Mouse (Mus musculus) 3134 (cell line): ENCODE results near the gene Fbxw8.
A peak's percentile ranks its signal among the peaks of the same experiment; 100 is the strongest.

Experiments used
- DNase-seq: peaks from one replicate; pipeline ENCODE4 v3.0.0-alpha.2; 2011; ENCODE audit warnings: low spot score; ENCODE audit not compliant: insufficient read length; ENCODE audit errors: extremely low read depth

The Fbxw8 gene

GRCm38 (mm10) chr5:118156976-118157375, 1.7 kb upstream of the Fbxw8 start:
- DNase-seq: no peak

GRCm38 (mm10) chr5:118155565-118155947, 292 bp upstream of the Fbxw8 start:
- no peak for DNase-seq

GRCm38 (mm10) chr5:118149711-118150110, 5.6 kb downstream of the Fbxw8 start:
- DNase-seq: no peak

GRCm38 (mm10) chr5:118147264-118147663, 8.0 kb downstream of the Fbxw8 start:
- DNase-seq: peak; percentile 48

- DNase-seq: no peak
Measured at GRCm38 (mm10) chr5:118145999-118146679, 9.1 kb downstream of the Fbxw8 start.

- DNase-seq: no peak
Measured at GRCm38 (mm10) chr5:118145458-118145857, 9.8 kb downstream of the Fbxw8 start.

- DNase-seq: no peak
Measured at GRCm38 (mm10) chr5:118144770-118145169, 10.5 kb downstream of the Fbxw8 start.

GRCm38 (mm10) chr5:118144327-118144726, 10.9 kb downstream of the Fbxw8 start:
- DNase-seq: no peak

- no peak for DNase-seq
Measured at GRCm38 (mm10) chr5:118143211-118144026, 11.8 kb downstream of the Fbxw8 start.

GRCm38 (mm10) chr5:118142471-118142870, 12.8 kb downstream of the Fbxw8 start:
- no peak for DNase-seq

GRCm38 (mm10) chr5:118139630-118140029, 15.6 kb downstream of the Fbxw8 start:
- no peak for DNase-seq

GRCm38 (mm10) chr5:118136391-118136790, 18.9 kb downstream of the Fbxw8 start:
- DNase-seq: no peak

- DNase-seq: no peak
Measured at GRCm38 (mm10) chr5:118128651-118129050, 26.6 kb downstream of the Fbxw8 start.

GRCm38 (mm10) chr5:118128208-118128607, 27.1 kb downstream of the Fbxw8 start:
- no peak for DNase-seq

- no peak for DNase-seq
Measured at GRCm38 (mm10) chr5:118126671-118127070, 28.6 kb downstream of the Fbxw8 start.

GRCm38 (mm10) chr5:118123096-118123495, 32.2 kb downstream of the Fbxw8 start:
- no peak for DNase-seq

GRCm38 (mm10) chr5:118121928-118122327, 33.3 kb downstream of the Fbxw8 start:
- no peak for DNase-seq

- no peak for DNase-seq
Measured at GRCm38 (mm10) chr5:118120670-118121069, 34.6 kb downstream of the Fbxw8 start.

- DNase-seq: no peak
Measured at GRCm38 (mm10) chr5:118118922-118119321, 36.3 kb downstream of the Fbxw8 start.

- DNase-seq: no peak
Measured at GRCm38 (mm10) chr5:118118351-118118750, 36.9 kb downstream of the Fbxw8 start.

GRCm38 (mm10) chr5:118113617-118114016, 41.6 kb downstream of the Fbxw8 start:
- DNase-seq: no peak

- no peak for DNase-seq
Measured at GRCm38 (mm10) chr5:118113043-118113442, 42.2 kb downstream of the Fbxw8 start.
